Mouse (Mus musculus) kidney, embryonic 15.5 days (tissue): ENCODE measurements around the gene Col6a1. TPM values are rescaled to one million over a fixed set of nuclear protein-coding genes. Genes with fewer than 3 reads are reported as not detected.

Source experiments
- ATAC-seq: fragments of 200-750 bp; cut with Nextera tagmentation; replicated peaks from 2 replicates; pipeline ENCODE4 v1.8.0; 2017; ENCODE audit warnings: moderate TSS enrichment; ENCODE audit not compliant: low FRiP score
- H3K27ac ChIP-seq: fragments of 300-500 bp; sonication (generic); 2 replicates; pipeline ENCODE4 v1.5.1; 2015; ENCODE audit warnings: mild to moderate bottlenecking, inconsistent platforms
- H3K27me3 ChIP-seq: fragments of 300-500 bp; sonication (generic); 2 replicates; pipeline ENCODE4 v1.6.1; 2015; ENCODE audit warnings: inconsistent platforms
- H3K36me3 ChIP-seq: fragments of 300-500 bp; sonication (generic); 2 replicates; pipeline ENCODE4 v1.6.1; 2015; ENCODE audit warnings: inconsistent platforms
- H3K4me1 ChIP-seq: fragments of 300-500 bp; sonication (generic); 2 replicates; pipeline ENCODE4 v1.6.1; 2015; ENCODE audit warnings: inconsistent platforms
- H3K4me2 ChIP-seq: fragments of 300-500 bp; sonication (generic); 2 replicates; pipeline ENCODE4 v1.6.1; 2015; ENCODE audit warnings: moderate library complexity, mild to moderate bottlenecking, inconsistent platforms
- H3K4me3 ChIP-seq: fragments of 300-500 bp; sonication (generic); replicated peaks from 2 replicates; pipeline ENCODE4 v1.5.1; 2015; ENCODE audit warnings: mild to moderate bottlenecking, inconsistent platforms
- H3K9ac ChIP-seq: fragments of 300-500 bp; sonication (generic); 2 replicates; pipeline ENCODE4 v1.6.1; 2015; ENCODE audit warnings: mild to moderate bottlenecking, inconsistent platforms
- H3K9me3 ChIP-seq: fragments of 300-500 bp; sonication (generic); replicated peaks from 2 replicates; pipeline ENCODE4 v1.6.1; 2016; ENCODE audit warnings: inconsistent platforms
- WGBS: fragments of 180-500 bp; shearing (Covaris S2); methylation state at CpG from one replicate; pipeline ENCODE4 v1.1.7; 2015; ENCODE audit warnings: mixed read lengths; 5-methylcytosine and 5-hydroxymethylcytosine counted together
- polyA plus RNA-seq: library from polyadenylated mRNA; unstranded; fragments of >200 nt; fragmentation: Nextera tagmentation; extraction: Ambion mirVana; gene quantifications from 2 replicates; pipeline ENCODE4 v1.2.1, GENCODE M21; 2015

Col6a1 gene
- polyA plus RNA-seq, 1 experiment from 2014 or later, result 112 TPM

GRCm38 (mm10) chr10:76668947-76669284 lies 57.1 kb downstream of the Col6a1 start:
- Histone ChIP-seq H3K4me2 (no peak overlapping the region), H3K4me3 (no peak overlapping the region), H3K27me3 (no peaks in the 10 kb centered on the region), H3K9ac (no peak overlapping the region), H3K4me1 (peaks cover 5% of the 10 kb centered on the region; the same call in 1 of the 2 replicates), H3K36me3 (no peaks in the 10 kb centered on the region), H3K9me3 (no peaks in the 10 kb centered on the region), H3K27ac (no peak overlapping the region)
- 32% methylated on average over 7 of the region's 7 CpGs for WGBS
- no peak for ATAC-seq

- no peak for ATAC-seq
- no peak overlapping the region for H3K27ac ChIP-seq
- H3K27me3 ChIP-seq, result no peaks in the 10 kb centered on the region
- H3K4me2 ChIP-seq, result no peak overlapping the region
- H3K9me3 ChIP-seq, result no peaks in the 10 kb centered on the region
- H3K9ac ChIP-seq, result no peak overlapping the region
- H3K4me3 ChIP-seq, result no peak overlapping the region
- no peaks in the 10 kb centered on the region for H3K36me3 ChIP-seq
- 82% methylated on average over 4 of the region's 4 CpGs for WGBS
- peaks cover 7% of the 10 kb centered on the region; the same call in 1 of the 2 replicates for H3K4me1 ChIP-seq
Measured at GRCm38 (mm10) chr10:76668261-76668946, 57.6 kb downstream of the Col6a1 start.

GRCm38 (mm10) chr10:76667197-76667805 lies 58.7 kb downstream of the Col6a1 start:
- no peak overlapping the region for H3K4me2 ChIP-seq
- H3K27ac ChIP-seq, result no peak overlapping the region
- H3K4me3 ChIP-seq, result no peak overlapping the region
- H3K4me1 ChIP-seq, result peaks cover 7% of the 10 kb centered on the region; the same call in 1 of the 2 replicates
- H3K9me3 ChIP-seq, result no peaks in the 10 kb centered on the region
- no peak for ATAC-seq
- H3K9ac ChIP-seq, result no peak overlapping the region
- H3K27me3 ChIP-seq, result no peaks in the 10 kb centered on the region
- H3K36me3 ChIP-seq, result no peaks in the 10 kb centered on the region
- WGBS, result 76% methylated on average over 1 of the region's 1 CpGs

- 91% methylated on average over 11 of the region's 11 CpGs for WGBS
- Histone ChIP-seq H3K4me3 (no peak overlapping the region), H3K27me3 (no peaks in the 10 kb centered on the region), H3K9me3 (no peaks in the 10 kb centered on the region), H3K4me2 (no peak overlapping the region), H3K9ac (no peak overlapping the region), H3K36me3 (no peaks in the 10 kb centered on the region), H3K27ac (no peak overlapping the region), H3K4me1 (peaks cover 7% of the 10 kb centered on the region; the same call in 1 of the 2 replicates)
- no peak for ATAC-seq
Measured at GRCm38 (mm10) chr10:76665551-76665950, 60.4 kb downstream of the Col6a1 start.

- H3K4me1 ChIP-seq, result peaks cover 7% of the 10 kb centered on the region; the same call in 1 of the 2 replicates
- no peaks in the 10 kb centered on the region for H3K9me3 ChIP-seq
- WGBS, result 66% methylated on average over 20 of the region's 20 CpGs
- no peak overlapping the region for H3K9ac ChIP-seq
- no peaks in the 10 kb centered on the region for H3K27me3 ChIP-seq
- H3K4me2 ChIP-seq, result no peak overlapping the region
- H3K36me3 ChIP-seq, result no peaks in the 10 kb centered on the region
- no peak overlapping the region for H3K4me3 ChIP-seq
- ATAC-seq, result peak; percentile 58; the same call in 1 of the 2 replicates
- H3K27ac ChIP-seq, result peak overlapping the region; percentile 54; the same call in 1 of the 2 replicates
Measured at GRCm38 (mm10) chr10:76664156-76665115, 61.5 kb downstream of the Col6a1 start.

Other genes starting within 250 kb of the Col6a1 start
- gene Lss, start 194.6 kb downstream of the Col6a1 start, polyA plus RNA-seq, result 19.0 and 27.4 TPM in 2 replicates
- gene Spatc1l, start 163.9 kb downstream of the Col6a1 start, polyA plus RNA-seq, result not detected in 2 replicates
- gene Ftcd, start 150.5 kb downstream of the Col6a1 start, polyA plus RNA-seq, result 0.66 and 0.97 TPM in 2 replicates
- 61.9 and 88.8 TPM in 2 replicates for gene Col6a2, start 102.5 kb downstream of the Col6a1 start, polyA plus RNA-seq
- 45.4 and 53.0 TPM in 2 replicates for gene Pcbp3, start 235.7 kb upstream of the Col6a1 start, polyA plus RNA-seq